Mouse (Mus musculus): ENCODE data around the gene Gm20388. TPM values are rescaled to one million over a fixed set of nuclear protein-coding genes. Genes with fewer than 3 reads are reported as not detected.

Gm20388 gene
- total RNA-seq, 2 experiments from 2014 or later: 18.5 to 23.8 TPM

- ATAC-seq (replicated peaks; ENCODE audit: poor library complexity, severe bottlenecking): no peak
Measured at GRCm38 (mm10) chr8:120004705-120005381, 94.2 kb downstream of the Gm20388 start.

- no peak for ATAC-seq (replicated peaks; ENCODE audit: poor library complexity, severe bottlenecking)
Measured at GRCm38 (mm10) chr8:120006645-120007160, 96.1 kb downstream of the Gm20388 start.

DNA sequence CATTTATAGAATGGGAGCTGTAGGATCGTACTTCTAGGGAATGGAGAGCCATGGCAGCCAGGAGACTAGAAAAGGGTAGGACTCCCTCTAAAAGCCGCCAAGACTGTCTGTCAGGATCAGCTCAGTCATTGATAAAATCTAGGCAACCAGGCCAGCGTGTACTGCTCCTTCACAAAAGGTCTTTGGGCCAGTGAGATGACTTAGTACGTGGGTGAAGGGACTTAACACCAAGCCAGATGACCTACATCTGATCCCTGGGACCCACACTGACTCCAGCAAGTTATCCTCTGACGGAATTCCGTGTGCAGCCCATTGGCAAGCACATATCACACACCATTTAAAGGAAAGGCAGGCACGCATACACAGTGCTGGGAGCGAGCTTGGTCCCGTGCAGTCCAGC is 96.5 kb downstream of the Gm20388 start:
- ATAC-seq (replicated peaks; ENCODE audit: poor library complexity, severe bottlenecking): no peak

DNA sequence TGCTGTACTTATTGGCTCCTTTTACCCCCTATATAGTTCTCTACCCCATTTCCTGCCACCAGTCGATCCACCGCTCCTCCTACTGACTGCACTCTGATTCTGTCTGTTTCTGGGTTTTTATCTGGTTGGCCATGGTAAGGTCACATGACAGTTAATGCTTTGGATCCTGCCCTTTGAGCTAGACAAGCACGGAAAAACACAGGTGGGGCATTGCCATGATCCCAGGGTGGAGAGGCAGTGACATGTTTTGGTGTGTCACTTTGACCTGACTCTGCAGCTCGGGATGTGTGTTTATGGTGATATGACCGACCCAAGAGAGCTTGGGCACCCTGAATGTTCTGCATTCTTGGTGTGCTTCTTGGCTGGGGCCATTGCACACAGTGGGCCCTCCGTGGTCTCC is 98.6 kb downstream of the Gm20388 start:
- ATAC-seq (replicated peaks; ENCODE audit: poor library complexity, severe bottlenecking): no peak

DNA sequence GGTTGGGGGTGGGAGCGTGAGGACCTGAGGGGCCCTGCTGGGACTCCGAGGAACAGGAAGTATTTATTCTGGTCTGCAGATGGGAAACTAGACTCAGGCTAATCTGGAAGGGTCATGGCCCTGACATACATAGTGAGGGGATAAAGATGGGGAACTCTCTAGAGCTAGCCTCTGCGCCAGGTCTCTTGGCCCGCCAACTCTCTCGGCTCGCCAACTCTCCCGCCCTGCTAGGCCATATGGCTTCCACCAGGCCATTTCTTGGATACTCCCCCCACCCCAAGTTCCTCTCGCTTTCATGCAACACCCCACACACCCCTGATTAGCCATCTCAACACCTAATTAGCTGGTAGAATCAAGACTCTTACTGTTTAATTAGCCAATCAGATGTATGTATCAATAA is 101.8 kb downstream of the Gm20388 start:
- ATAC-seq (replicated peaks; ENCODE audit: poor library complexity, severe bottlenecking): no peak

DNA sequence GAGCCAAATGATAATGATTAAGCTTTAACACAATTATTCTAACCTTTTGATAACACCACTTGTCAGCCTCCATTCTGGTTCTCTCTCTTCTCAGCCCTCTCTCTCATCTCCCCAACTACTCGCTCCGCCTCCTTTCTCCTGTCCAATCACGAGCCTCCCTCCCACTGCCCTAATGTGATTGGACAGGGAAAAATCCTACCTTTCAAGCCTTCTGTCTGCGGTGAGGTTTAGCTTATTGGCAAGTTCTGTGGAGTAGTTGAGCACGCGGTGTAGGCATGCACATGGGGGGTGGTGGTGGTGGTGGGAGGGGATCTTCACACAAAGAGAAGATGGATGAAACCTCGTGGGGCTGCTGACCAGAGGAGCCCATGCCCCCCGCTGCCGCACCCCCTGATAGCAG is 102.3 kb downstream of the Gm20388 start:
- no peak for ATAC-seq (replicated peaks; ENCODE audit: poor library complexity, severe bottlenecking)

GRCm38 (mm10) chr8:120014267-120015023 is 103.8 kb downstream of the Gm20388 start:
- ATAC-seq (replicated peaks; ENCODE audit: poor library complexity, severe bottlenecking): peak; percentile 67

DNA sequence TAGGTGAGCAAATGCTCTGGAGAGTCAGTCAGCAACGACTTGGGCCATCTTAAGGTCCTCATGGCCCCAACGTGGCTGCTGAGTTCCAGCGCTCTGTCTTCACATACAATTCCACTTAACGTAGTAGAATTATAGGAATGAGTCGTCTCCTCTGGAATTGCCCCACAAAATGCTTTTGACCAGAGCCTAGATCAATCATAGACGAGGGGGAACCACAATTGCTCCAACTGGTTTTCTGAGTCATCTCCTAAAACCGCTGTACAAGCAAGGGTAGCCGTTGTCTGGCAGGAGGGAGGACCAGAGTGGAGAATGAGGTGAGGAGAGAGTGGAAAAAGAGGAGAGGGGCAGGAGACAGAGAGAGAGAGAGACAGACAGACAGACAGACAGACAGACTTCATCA is 105.3 kb downstream of the Gm20388 start:
- 0 out of 2 replicates have a peak, but pooled peaks have one; percentile 17 for ATAC-seq (replicated peaks; ENCODE audit: poor library complexity, severe bottlenecking)

- ATAC-seq (replicated peaks; ENCODE audit: poor library complexity, severe bottlenecking): peak; percentile 79
Measured at GRCm38 (mm10) chr8:120016424-120016823, 105.8 kb downstream of the Gm20388 start.

- ATAC-seq (replicated peaks; ENCODE audit: poor library complexity, severe bottlenecking): no peak
Measured at GRCm38 (mm10) chr8:120017349-120017748, 106.7 kb downstream of the Gm20388 start.

DNA sequence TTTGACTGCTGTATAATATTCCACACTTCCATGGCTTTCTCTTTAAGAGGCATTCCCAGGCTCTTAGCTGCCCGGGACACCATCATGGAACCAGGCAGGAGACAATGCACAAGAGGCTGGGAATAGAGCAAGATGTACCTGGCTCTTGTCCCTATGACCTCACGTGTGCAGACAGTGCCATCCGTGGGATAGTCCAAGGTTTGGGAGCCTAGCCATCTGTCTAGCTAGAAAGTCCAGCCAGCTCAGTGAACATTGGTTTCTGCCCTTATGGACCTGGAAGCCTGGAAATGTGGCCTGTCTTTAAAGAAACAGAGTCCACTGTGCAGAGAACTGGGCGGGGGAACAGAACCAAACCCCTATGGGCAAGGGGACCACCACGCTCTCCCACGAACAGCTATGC is 107.1 kb downstream of the Gm20388 start:
- ATAC-seq (replicated peaks; ENCODE audit: poor library complexity, severe bottlenecking): no peak

GRCm38 (mm10) chr8:120018379-120018778 is 107.7 kb downstream of the Gm20388 start:
- no peak for ATAC-seq (replicated peaks; ENCODE audit: poor library complexity, severe bottlenecking)

DNA sequence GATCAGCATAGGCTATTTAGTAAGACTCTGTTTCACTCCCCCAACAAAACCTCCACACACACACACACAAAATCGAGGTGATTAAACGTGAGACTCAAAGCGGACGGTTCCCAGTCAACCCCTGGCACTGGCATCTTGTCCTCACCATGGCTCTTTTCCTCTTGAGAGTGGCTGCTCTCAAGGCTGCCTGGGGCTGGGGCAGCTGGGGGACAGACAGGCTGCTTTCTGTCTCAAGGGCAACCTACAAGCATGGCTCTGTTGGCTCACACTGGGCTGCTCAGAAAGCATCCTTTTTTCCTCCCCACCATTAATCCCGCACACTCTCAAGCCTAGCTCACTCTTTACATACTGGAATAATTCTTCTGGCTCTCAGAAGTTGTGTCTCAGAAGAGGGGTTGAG is 108.7 kb downstream of the Gm20388 start:
- ATAC-seq (replicated peaks; ENCODE audit: poor library complexity, severe bottlenecking): no peak

DNA sequence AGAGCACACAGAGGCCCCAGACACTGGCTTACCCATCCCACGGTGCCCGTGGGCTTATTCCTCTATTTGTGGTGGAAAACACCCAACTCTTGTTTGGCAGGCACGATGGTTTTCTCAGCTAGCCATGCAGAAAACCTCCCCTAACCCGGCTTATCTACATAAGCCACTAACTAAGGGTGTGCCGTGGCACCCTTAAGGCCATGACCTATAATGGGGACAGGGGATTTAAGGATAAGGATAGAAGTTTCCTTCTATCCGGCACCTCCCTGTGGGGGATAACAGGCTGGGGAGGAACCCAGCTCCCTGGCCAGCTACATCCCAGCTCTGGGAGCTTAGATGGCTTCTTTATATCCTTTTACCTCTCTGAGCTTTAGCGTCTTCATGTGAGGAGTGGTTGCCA is 109.7 kb downstream of the Gm20388 start:
- no peak for ATAC-seq (replicated peaks; ENCODE audit: poor library complexity, severe bottlenecking)

GRCm38 (mm10) chr8:120026199-120026598 is 115.6 kb downstream of the Gm20388 start:
- peak; percentile 16; the same call in 1 of the 2 replicates for ATAC-seq (replicated peaks; ENCODE audit: poor library complexity, severe bottlenecking)

DNA sequence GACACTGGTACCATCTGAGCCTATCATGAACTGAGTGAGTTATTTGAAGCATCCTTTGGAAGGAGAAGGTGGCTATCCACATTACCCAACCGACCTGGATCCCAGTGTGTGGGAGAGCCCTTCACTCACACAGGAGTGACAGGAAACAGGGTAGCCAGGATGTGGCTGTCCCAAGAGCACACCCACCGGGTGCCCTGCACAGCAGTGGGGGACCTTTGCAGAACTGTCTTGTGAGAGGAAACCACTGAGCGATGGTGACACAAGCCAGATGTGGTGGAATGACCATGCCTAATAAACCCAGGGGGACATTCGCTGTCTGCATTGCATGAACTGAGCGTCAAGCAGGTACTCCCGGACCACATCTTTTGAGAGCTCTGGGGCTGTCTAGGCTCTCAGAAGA is 116.3 kb downstream of the Gm20388 start:
- ATAC-seq (replicated peaks; ENCODE audit: poor library complexity, severe bottlenecking): peak; percentile 92

DNA sequence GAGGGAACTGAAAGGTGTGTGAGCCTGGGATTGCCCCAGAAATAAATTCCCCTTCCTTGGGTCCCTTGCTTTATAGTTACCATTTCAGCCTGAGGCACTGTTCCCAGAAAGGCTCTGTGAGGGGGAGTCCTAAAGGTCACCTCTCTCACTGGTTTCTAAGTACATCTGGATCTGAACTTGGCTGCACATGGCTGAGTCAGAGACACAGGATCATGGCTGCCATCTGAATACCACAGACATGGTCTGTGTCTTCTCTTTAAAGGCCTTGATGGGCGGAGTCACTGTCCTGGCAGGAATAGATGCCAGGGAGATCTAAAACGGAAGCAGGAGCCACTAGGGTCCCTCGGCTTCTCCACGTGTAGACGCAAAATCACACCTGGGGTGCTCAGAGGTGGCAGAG is 119.8 kb downstream of the Gm20388 start:
- no peak for ATAC-seq (replicated peaks; ENCODE audit: poor library complexity, severe bottlenecking)

GRCm38 (mm10) chr8:120032549-120033208 is 122.0 kb downstream of the Gm20388 start:
- no peak for ATAC-seq (replicated peaks; ENCODE audit: poor library complexity, severe bottlenecking)

DNA sequence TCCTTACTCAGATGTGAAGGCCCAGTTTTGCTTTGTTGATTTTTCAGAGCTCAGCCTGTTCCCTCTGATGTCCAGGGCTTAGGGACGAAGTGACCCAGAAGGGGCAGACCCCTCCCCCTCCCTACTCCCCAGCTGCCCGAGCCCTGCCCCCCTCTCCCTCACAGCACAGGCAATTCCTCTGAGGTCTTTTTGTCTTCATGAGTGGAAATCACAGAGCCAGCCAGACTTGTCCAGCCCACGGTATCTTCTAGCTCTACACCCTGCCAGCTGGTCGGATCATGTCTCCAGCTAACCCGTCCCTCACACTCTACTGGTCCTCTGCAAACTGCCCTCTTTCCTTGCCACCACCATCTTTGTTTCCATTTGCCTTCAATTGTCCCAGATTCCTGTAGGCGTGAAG is 123.8 kb downstream of the Gm20388 start:
- ATAC-seq (replicated peaks; ENCODE audit: poor library complexity, severe bottlenecking): no peak

- no peak for ATAC-seq (replicated peaks; ENCODE audit: poor library complexity, severe bottlenecking)
Measured at GRCm38 (mm10) chr8:120036111-120036510, 125.5 kb downstream of the Gm20388 start.

DNA sequence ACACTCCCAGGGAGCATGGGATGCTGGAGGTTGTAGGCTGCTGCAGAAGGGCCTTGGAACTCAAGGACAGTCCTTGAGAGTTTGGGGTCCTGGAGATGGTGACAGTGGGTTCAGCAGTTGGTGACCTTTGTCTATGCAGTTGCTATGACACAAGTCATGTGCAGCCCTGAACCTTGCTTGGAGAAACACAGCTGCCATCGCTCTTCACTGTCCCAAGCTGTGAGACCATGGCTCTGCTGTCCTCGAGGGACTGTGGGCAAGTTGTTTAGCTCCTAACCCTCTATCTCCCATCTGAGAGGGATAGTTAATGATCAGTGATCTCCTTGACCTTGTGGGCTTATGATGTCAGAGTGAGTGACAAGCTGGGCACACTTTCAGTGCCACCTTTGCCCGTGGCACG is 125.9 kb downstream of the Gm20388 start:
- no peak for ATAC-seq (replicated peaks; ENCODE audit: poor library complexity, severe bottlenecking)
